Mouse (Mus musculus) midbrain, postnatal 0 days (tissue): ENCODE results near the gene Gdpd5. TPM values are rescaled to one million over a fixed set of nuclear protein-coding genes. Genes with fewer than 3 reads are reported as not detected.
"Not testable (repeated sequence)": the region's sequence is repeated elsewhere in the genome, so short reads cannot be mapped to it uniquely, and the experiment has no call there.

ENCODE experiments used
- ATAC-seq: fragments of 200-750 bp; cut with Nextera tagmentation; 2 replicates; pipeline ENCODE4 v1.8.0; 2017; ENCODE audit warnings: moderate number of reproducible peaks, mild to moderate bottlenecking, moderate TSS enrichment, moderate library complexity; ENCODE audit not compliant: low FRiP score
- DNase-seq: peaks from one replicate; pipeline ENCODE4 v3.0.0-alpha.2; 2015; ENCODE audit warnings: low spot score
- H3K27ac ChIP-seq: fragments of 300-500 bp; sonication (generic); 2 replicates; pipeline ENCODE4 v1.5.1; 2014; ENCODE audit warnings: low read depth, mild to moderate bottlenecking, low read length, mixed read lengths
- H3K27me3 ChIP-seq: fragments of 300-500 bp; sonication (generic); 2 replicates; pipeline ENCODE4 v1.6.1; 2014; ENCODE audit warnings: low read length, control low read depth, mixed read lengths; ENCODE audit not compliant: insufficient read depth
- H3K36me3 ChIP-seq: fragments of 300-500 bp; sonication (generic); 2 replicates; pipeline ENCODE4 v1.6.1; 2014; ENCODE audit warnings: low read length, control low read depth, mixed read lengths; ENCODE audit not compliant: insufficient read depth
- H3K4me1 ChIP-seq: fragments of 300-500 bp; sonication (generic); 2 replicates; pipeline ENCODE4 v1.6.1; 2014; ENCODE audit warnings: mild to moderate bottlenecking, control low read depth, antibody characterized with exemption, low read length, mixed read lengths; ENCODE audit not compliant: insufficient read depth
- H3K4me2 ChIP-seq: fragments of 300-500 bp; sonication (generic); 2 replicates; pipeline ENCODE4 v1.6.1; 2014; ENCODE audit warnings: low read depth, mild to moderate bottlenecking, low read length, mixed read lengths; ENCODE audit not compliant: poor library complexity, severe bottlenecking
- H3K4me3 ChIP-seq: fragments of 300-500 bp; sonication (generic); 2 replicates; pipeline ENCODE4 v1.5.1; 2014; ENCODE audit warnings: low read depth, mild to moderate bottlenecking, low read length, moderate library complexity
- H3K9ac ChIP-seq: fragments of 300-500 bp; sonication (generic); replicated peaks from 2 replicates; pipeline ENCODE4 v1.6.1; 2014; ENCODE audit warnings: mild to moderate bottlenecking, low read length, moderate library complexity, mixed read lengths; ENCODE audit not compliant: poor library complexity, severe bottlenecking
- H3K9me3 ChIP-seq: fragments of 300-500 bp; sonication (generic); 2 replicates; pipeline ENCODE4 v1.6.1; 2016; ENCODE audit warnings: low read length, control low read depth
- CTCF ChIP-seq: IDR thresholded peaks from 2 replicates; pipeline ENCODE4 v1.5.1; 2016; ENCODE audit warnings: antibody characterized with exemption, mild to moderate bottlenecking
- WGBS: fragments of 180-500 bp; shearing (Covaris S2); extraction: QIAGEN DNeasy Blood & Tissue Kit; methylation state at CpG from one replicate; pipeline ENCODE4 v1.1.7; 2014; 5-methylcytosine and 5-hydroxymethylcytosine counted together
- polyA plus RNA-seq: library from polyadenylated mRNA; unstranded; fragments of >200 nt; fragmentation: Nextera tagmentation; extraction: Ambion mirVana; gene quantifications from 2 replicates; pipeline ENCODE4 v1.2.1, GENCODE M21; 2015
- total RNA-seq: library from RNA; depleted of rRNA; stranded (reverse); fragments of >200 nt; gene quantifications from 2 replicates; pipeline ENCODE4 v1.2.3, GENCODE M21; 2014; rRNA removed

The Gdpd5 gene
- total and polyA plus RNA-seq, 2 experiments from 2014 or later, result 25.9 to 44.6 TPM

DNA sequence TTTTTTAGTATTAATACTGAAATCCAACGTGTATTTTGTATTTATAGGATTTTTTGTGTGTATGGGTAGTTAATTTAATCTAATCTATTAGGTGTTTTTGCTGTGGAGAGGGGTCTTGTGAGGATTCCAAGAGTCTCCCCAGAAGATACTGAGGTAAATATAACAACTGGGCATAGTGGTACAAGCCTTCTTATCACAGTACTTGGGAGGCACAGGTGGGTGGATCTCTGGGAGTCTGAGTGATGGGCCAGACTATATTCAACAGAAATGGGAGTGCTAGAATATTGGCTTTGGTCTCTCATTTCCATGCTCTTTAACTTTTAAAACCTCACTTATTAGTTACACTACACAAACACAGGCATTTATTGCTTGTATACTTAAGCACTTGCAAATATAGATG is 119.9 kb downstream of the Gdpd5 start:
- H3K4me1 ChIP-seq, result no peaks in the 10 kb centered on the region
- H3K9ac ChIP-seq, result no peak overlapping the region
- no peak overlapping the region for H3K4me3 ChIP-seq
- 50% methylated on average over 1 of the region's 1 CpGs for WGBS
- no peaks in the 10 kb centered on the region for H3K27me3 ChIP-seq
- no peaks in the 10 kb centered on the region for H3K9me3 ChIP-seq
- no peak for DNase-seq
- ATAC-seq, result no peak
- no peak overlapping the region for H3K4me2 ChIP-seq
- no peaks in the 10 kb centered on the region for H3K36me3 ChIP-seq
- no peak for TF ChIP-seq CTCF
- no peak overlapping the region for H3K27ac ChIP-seq

DNA sequence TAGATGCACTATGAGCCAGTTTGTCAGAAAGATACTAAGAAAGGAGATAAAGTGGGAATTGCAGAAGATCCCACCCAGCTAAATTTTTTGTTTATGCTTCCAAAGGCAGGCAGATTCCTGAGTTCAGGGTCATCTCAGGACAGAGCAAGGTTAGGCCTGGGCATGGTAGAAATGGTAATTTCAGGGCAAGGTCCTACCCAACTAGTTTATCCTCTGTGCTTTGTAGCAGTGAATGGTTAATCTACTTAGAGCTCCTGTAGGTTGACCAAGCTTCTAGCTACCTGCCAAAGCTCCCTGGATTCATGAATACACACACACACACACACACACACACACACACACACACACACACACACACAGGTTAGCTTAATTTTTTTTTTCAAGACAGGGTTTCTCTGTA is 123.3 kb downstream of the Gdpd5 start:
- Histone ChIP-seq H3K36me3 (no peaks in the 10 kb centered on the region), H3K9ac (no peak overlapping the region), H3K27ac (no peak overlapping the region), H3K27me3 (no peaks in the 10 kb centered on the region), H3K4me1 (no peaks in the 10 kb centered on the region), H3K4me3 (no peak overlapping the region), H3K9me3 (no peaks in the 10 kb centered on the region), H3K4me2 (no peak overlapping the region)
- TF ChIP-seq CTCF, result no peak
- no peak for DNase-seq
- no peak for ATAC-seq

DNA sequence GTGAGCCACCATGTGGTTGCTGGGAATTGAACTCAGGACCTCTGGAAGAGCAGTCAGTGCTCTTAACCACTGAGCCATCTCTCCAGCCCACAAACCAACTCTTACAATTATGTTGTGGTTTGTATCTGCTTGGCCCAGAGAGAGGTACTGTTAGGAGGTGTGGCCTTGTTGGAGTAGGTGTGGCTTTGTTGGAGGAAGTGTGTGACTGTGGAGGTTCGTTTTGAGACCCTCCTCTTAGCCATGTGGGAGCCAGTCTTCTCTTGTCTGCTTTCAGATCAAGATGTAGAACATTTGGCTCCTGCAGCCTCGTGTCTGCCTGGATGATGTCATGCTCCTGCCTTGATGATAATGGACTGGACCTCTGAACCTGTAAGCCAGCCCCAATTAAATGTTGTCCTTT is 127.0 kb downstream of the Gdpd5 start:
- not testable (repeated sequence) for H3K4me2 ChIP-seq, H3K4me3 ChIP-seq, H3K27me3 ChIP-seq, H3K27ac ChIP-seq, DNase-seq, H3K9ac ChIP-seq, H3K4me1 ChIP-seq, ATAC-seq, H3K36me3 ChIP-seq, H3K9me3 ChIP-seq
- WGBS, result 32% methylated on average over 2 of the region's 2 CpGs

DNA sequence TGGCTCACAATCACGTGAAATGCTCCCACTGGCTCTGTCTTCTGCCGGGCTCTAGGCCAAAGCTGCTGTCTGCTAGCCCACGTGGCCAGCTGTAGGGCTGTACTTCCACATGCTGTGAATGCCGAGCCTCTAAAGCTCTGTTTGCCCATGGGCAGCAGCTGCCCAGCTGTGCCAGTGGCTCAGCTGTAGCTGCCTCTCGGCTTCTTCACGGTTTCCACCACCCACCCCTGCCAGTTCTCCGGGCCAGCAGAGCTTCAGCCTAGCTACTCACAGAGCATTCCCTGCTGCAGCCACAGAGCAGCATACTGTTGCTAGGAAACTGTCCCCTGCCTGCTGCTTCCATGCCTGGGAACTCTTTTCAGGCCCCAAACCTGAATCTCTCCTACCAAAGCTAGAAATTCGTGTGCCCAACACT is 128.9 kb downstream of the Gdpd5 start:
- Histone ChIP-seq H3K4me1 (peaks cover 9% of the 10 kb centered on the region), H3K4me2 (0 out of 2 replicates have a peak overlapping the region, but pooled peaks have one; percentile 26), H3K4me3 (no peak overlapping the region), H3K9ac (0 out of 2 replicates have a peak overlapping the region, but pooled peaks have one; percentile 8), H3K27ac (peak overlapping the region; percentile 69), H3K36me3 (no peaks in the 10 kb centered on the region), H3K9me3 (no peaks in the 10 kb centered on the region), H3K27me3 (no peaks in the 10 kb centered on the region)
- peak; percentile 88; the same call in 1 of the 2 replicates for ATAC-seq
- DNase-seq, result peak; percentile 84
- no peak; the same call in 1 of the 2 replicates for TF ChIP-seq CTCF
- WGBS, result under 1% methylated on average over 8 of the region's 8 CpGs

Other genes starting within 250 kb of the Gdpd5 start
- gene Uvrag, start 240.3 kb upstream of the Gdpd5 start, total RNA-seq, result 23.3 and 26.3 TPM in 2 replicates
- gene Uvrag, start 240.3 kb upstream of the Gdpd5 start, polyA plus RNA-seq, result 13.5 and 19.8 TPM in 2 replicates
- 34.5 and 35.3 TPM in 2 replicates for gene Dgat2, start 198.7 kb upstream of the Gdpd5 start, total RNA-seq
- 32.0 and 33.1 TPM in 2 replicates for gene Dgat2, start 198.7 kb upstream of the Gdpd5 start, polyA plus RNA-seq
- gene Mogat2, start 142.8 kb upstream of the Gdpd5 start, total RNA-seq, result 0.71 TPM in 1 of 2 replicates, not detected in the other
- gene Mogat2, start 142.8 kb upstream of the Gdpd5 start, polyA plus RNA-seq, result 0.33 and 0.38 TPM in 2 replicates
- 326 and 332 TPM in 2 replicates for gene Map6, start 114.0 kb upstream of the Gdpd5 start, total RNA-seq
- 117 and 126 TPM in 2 replicates for gene Map6, start 114.0 kb upstream of the Gdpd5 start, polyA plus RNA-seq
- gene Serpinh1, start 28.2 kb upstream of the Gdpd5 start, total RNA-seq, result 151 and 160 TPM in 2 replicates
- gene Serpinh1, start 28.2 kb upstream of the Gdpd5 start, polyA plus RNA-seq, result 114 and 125 TPM in 2 replicates
- 1.4 and 3.9 TPM in 2 replicates for gene Klhl35, start 84.6 kb downstream of the Gdpd5 start, total RNA-seq
- gene Klhl35, start 84.6 kb downstream of the Gdpd5 start, polyA plus RNA-seq, result 2.1 and 2.4 TPM in 2 replicates
- 440 and 661 TPM in 2 replicates for gene Rps3, start 102.3 kb downstream of the Gdpd5 start, total RNA-seq
- gene Rps3, start 102.3 kb downstream of the Gdpd5 start, polyA plus RNA-seq, result 440 and 453 TPM in 2 replicates
- 118 and 163 TPM in 2 replicates for gene Arrb1, start 154.1 kb downstream of the Gdpd5 start, total RNA-seq
- gene Arrb1, start 154.1 kb downstream of the Gdpd5 start, polyA plus RNA-seq, result 14.2 and 15.0 TPM in 2 replicates
- 2.8 and 4.5 TPM in 2 replicates for gene Tpbgl, start 245.7 kb downstream of the Gdpd5 start, total RNA-seq
- 1.7 and 2.3 TPM in 2 replicates for gene Tpbgl, start 245.7 kb downstream of the Gdpd5 start, polyA plus RNA-seq